Mouse (Mus musculus): ENCODE data around the gene Mdm2. TPM values are rescaled to one million over a fixed set of nuclear protein-coding genes. Genes with fewer than 3 reads are reported as not detected.

Mdm2 gene
- total RNA-seq, 2 experiments from 2014 or later: 49.2 to 49.8 TPM

DNA sequence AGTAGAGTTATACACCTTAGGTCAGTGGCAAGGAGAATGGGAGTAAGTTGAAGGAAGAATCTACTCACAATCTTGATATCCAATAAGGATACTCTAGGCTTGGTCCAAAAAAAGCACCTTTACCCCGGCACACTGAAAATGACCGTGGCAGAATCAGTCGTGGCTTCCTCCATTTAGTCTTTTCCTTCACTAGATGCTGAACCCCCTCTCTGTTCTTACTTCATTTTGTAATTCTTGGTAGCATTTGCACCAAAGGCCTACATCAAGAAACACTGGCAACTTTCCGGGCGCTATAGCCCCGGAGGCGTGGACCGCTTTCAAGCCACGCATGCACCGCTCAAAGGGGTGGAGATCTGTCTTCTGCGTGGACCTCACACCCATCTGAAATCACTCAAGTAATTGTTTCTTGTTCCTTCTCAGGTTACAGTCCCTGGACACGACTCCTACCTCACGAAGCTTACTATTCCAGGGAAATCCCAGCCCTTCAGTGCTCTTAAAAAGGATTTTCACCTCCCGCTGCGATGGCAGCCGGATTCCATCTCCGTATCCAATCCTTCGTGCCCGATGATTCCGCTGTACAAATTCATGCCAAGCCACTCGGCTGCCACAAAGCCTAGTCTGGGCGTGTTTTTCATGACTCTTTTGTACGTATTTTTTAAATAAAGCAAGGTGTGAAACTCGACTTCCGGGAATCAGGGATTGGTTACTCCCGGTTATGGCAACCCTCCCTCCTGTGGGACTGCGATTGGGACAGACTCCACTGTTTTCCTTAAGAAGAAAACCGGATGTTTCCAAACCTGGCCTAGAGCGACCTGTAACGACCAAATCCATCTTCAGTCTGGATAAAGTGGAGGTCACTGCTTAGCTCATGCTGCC lies 27.5 kb downstream of the Mdm2 start:
- TF ChIP-seq CTCF (IDR thresholded peaks at IDR 0.05): no peak
- no peak for DNase-seq
- no peak overlapping the region for H3K4me3 ChIP-seq
- intact Hi-C loops (cut with DNase I): no loop called here
- no peak overlapping the region for H3K27ac ChIP-seq

GRCm38 (mm10) chr10:117681999-117682857 lies 28.3 kb downstream of the Mdm2 start:
- H3K4me3 ChIP-seq: no peak overlapping the region
- TF ChIP-seq CTCF (IDR thresholded peaks at IDR 0.05): peak; percentile 57
- intact Hi-C loops (cut with DNase I): no loop called here
- peak; percentile 39 for DNase-seq
- no peak overlapping the region for H3K27ac ChIP-seq

GRCm38 (mm10) chr10:117681543-117681942 lies 29.0 kb downstream of the Mdm2 start:
- no peak for DNase-seq
- TF ChIP-seq CTCF (IDR thresholded peaks at IDR 0.05): no peak
- H3K27ac ChIP-seq: no peak overlapping the region
- no peak overlapping the region for H3K4me3 ChIP-seq
- intact Hi-C loops (cut with DNase I): no loop called here

DNA sequence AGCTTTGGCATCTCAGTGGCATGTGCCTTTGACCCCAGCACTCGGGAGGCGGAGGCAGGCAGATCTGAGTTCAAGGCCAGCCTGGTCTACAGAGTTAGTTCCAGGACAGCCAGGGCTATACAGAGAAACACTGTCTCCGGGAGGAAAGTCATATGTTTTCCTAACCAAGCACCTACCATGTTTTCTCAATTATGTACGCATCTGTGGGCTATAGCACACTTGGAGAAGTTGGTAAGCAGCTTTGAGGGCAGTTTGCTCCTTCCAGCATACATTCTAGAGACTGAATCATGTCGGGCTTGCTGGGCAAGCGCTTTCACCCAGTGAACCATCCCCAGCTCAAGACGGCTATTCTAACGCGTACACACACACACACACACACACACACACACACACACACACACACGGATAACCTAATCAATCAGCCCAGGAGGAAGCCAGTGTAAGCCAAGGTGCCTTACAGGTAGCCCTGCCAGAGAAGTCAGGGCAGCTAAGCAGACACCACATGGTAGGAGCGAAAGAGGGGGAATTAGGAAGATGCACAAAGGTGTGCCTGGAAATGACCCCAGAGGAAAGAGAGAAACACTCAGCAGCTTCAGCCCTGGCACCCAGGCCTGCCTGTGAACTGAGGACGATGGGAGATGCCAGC lies 29.6 kb downstream of the Mdm2 start:
- DNase-seq: no peak
- no peak overlapping the region for H3K4me3 ChIP-seq
- intact Hi-C loops (cut with DNase I): no loop called here
- no peak for TF ChIP-seq CTCF (IDR thresholded peaks at IDR 0.05)
- no peak overlapping the region for H3K27ac ChIP-seq

- intact Hi-C loops (cut with DNase I): no loop called here
- DNase-seq: no peak
- TF ChIP-seq CTCF (IDR thresholded peaks at IDR 0.05): no peak
- H3K27ac ChIP-seq: no peak overlapping the region
- no peak overlapping the region for H3K4me3 ChIP-seq
Measured at GRCm38 (mm10) chr10:117679963-117680473, 30.5 kb downstream of the Mdm2 start.

DNA sequence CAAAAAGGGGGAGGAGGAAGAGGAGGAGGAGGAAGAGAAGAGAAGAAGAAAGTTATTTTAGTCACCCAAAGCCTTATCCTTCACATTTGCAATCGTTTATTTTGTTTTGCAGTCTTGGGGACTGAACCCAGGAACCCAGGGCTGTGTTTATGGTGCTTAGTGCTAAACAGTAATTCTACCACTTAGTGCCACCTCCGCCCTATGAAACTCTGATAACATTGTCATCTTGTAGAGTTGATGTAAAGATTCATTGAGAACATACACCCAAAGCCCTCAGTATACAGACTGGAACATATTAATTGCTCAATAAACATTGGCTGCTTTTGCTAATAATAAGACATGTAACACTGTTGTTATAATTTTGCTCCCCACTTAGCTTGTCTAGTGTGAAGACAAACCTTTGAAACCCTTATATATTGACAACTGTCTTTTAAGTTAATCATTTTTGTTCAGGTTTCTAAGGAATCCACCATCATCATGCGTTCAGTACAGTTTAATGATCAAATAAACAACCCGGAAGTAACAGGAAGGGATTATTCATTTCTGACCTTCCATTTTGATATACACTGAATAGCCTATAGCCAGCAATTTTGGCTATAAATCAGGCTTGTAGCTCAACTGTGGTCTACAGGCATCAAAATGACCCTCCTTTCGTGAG lies 31.4 kb downstream of the Mdm2 start:
- intact Hi-C loops (cut with DNase I): no loop called here
- no peak for DNase-seq
- no peak overlapping the region for H3K27ac ChIP-seq

DNA sequence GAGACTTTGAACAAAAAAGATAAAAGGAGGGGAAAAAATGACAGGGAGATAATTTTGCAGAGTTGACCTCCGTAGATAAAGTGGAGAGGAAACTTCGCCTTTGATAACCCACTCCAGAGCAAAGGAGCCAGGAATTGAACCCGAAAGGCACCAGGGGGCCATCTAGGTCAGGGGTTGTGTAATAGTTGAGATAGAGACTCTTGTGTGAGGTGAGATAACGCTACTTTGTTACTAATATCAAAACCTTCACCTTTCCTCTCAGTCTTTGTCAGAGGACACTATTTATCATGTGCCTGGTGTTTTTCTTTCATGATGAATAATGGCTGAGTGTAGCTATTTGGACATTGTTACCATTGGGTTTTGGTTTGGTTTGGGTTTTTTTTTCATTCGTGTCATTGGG lies 32.2 kb downstream of the Mdm2 start:
- H3K27ac ChIP-seq: no peak overlapping the region
- TF ChIP-seq CTCF (IDR thresholded peaks at IDR 0.05): no peak
- H3K4me3 ChIP-seq: no peak overlapping the region
- intact Hi-C loops (cut with DNase I): no loop called here
- DNase-seq: no peak

More for the DNA sequence above, 31.4 kb downstream of the Mdm2 start:
- no peak for TF ChIP-seq CTCF (IDR thresholded peaks at IDR 0.05)
- H3K4me3 ChIP-seq: no peak overlapping the region

GRCm38 (mm10) chr10:117677494-117678236 lies 32.9 kb downstream of the Mdm2 start:
- intact Hi-C loops (cut with DNase I): loop anchor here (1.0 kb wide), 1 partner anchor 222 kb away; no protein-coding TSS in a partner anchor
- no peak for DNase-seq
- no peak overlapping the region for H3K27ac ChIP-seq
- no peak overlapping the region for H3K4me3 ChIP-seq
- no peak for TF ChIP-seq CTCF (IDR thresholded peaks at IDR 0.05)

- peak; percentile 74 for TF ChIP-seq CTCF (IDR thresholded peaks at IDR 0.05)
- Histone ChIP-seq H3K4me3 (peak overlapping the region; percentile 60), H3K27ac (no peak overlapping the region)
- DNase-seq: no peak
- intact Hi-C loops (cut with DNase I): loop anchor here (1.0 kb wide), 2 partner anchors 161 to 221 kb away; no protein-coding TSS in a partner anchor
Measured at GRCm38 (mm10) chr10:117676644-117677313, 33.8 kb downstream of the Mdm2 start.

GRCm38 (mm10) chr10:117676036-117676643 lies 34.4 kb downstream of the Mdm2 start:
- Histone ChIP-seq H3K4me3 (peak overlapping the region; percentile 60), H3K27ac (peak overlapping the region; percentile 38; the same call in 1 of the 2 replicates)
- DNase-seq: no peak
- intact Hi-C loops (cut with DNase I): loop anchor here (1.0 kb wide), 1 partner anchor 161 kb away; no protein-coding TSS in a partner anchor
- no peak for TF ChIP-seq CTCF (IDR thresholded peaks at IDR 0.05)
